Mouse (Mus musculus): Measurements from ENCODE around the gene Cpa2.

Gene Cpa2

GRCm38 (mm10) chr6:30579961-30580840 is 38.8 kb downstream of the Cpa2 start:
- no peak for DNase-seq (ENCODE audit: low spot score)

GRCm38 (mm10) chr6:30580841-30581176 is 39.4 kb downstream of the Cpa2 start:
- DNase-seq (ENCODE audit: low spot score) = no peak

GRCm38 (mm10) chr6:30586886-30587442 is 45.6 kb downstream of the Cpa2 start:
- DNase-seq (ENCODE audit: low spot score) = no peak

GRCm38 (mm10) chr6:30589819-30590218 is 48.4 kb downstream of the Cpa2 start:
- no peak for DNase-seq (ENCODE audit: low spot score)

- DNase-seq (ENCODE audit: low spot score) = no peak
Observed at GRCm38 (mm10) chr6:30591851-30592404, 50.5 kb downstream of the Cpa2 start.

GRCm38 (mm10) chr6:30592417-30592974 is 51.1 kb downstream of the Cpa2 start:
- DNase-seq (ENCODE audit: low spot score) = no peak

- DNase-seq (ENCODE audit: low spot score) = no peak
Observed at GRCm38 (mm10) chr6:30594364-30594763, 53.0 kb downstream of the Cpa2 start.

GRCm38 (mm10) chr6:30596230-30596898 is 55.0 kb downstream of the Cpa2 start:
- DNase-seq (ENCODE audit: low spot score) = no peak

- no peak for DNase-seq (ENCODE audit: low spot score)
Observed at GRCm38 (mm10) chr6:30600033-30600432, 58.7 kb downstream of the Cpa2 start.

- no peak for DNase-seq (ENCODE audit: low spot score)
Observed at GRCm38 (mm10) chr6:30600995-30601394, 59.6 kb downstream of the Cpa2 start.

- no peak for DNase-seq (ENCODE audit: low spot score)
Observed at GRCm38 (mm10) chr6:30604342-30604867, 63.0 kb downstream of the Cpa2 start.

- DNase-seq (ENCODE audit: low spot score) = no peak
Observed at GRCm38 (mm10) chr6:30605111-30605510, 63.7 kb downstream of the Cpa2 start.

- no peak for DNase-seq (ENCODE audit: low spot score)
Observed at GRCm38 (mm10) chr6:30605672-30606071, 64.3 kb downstream of the Cpa2 start.

- no peak for DNase-seq (ENCODE audit: low spot score)
Observed at GRCm38 (mm10) chr6:30610710-30611109, 69.3 kb downstream of the Cpa2 start, which contains the start of gene Cpa5. Gene Cpa5 (plus strand): TSS chr6:30611010.

GRCm38 (mm10) chr6:30611212-30611611 is 69.8 kb downstream of the Cpa2 start:
- no peak for DNase-seq (ENCODE audit: low spot score)
